Mouse (Mus musculus) spleen, adult 2 months (tissue): ENCODE measurements around the gene Stom.

Experiments used
- CTCF ChIP-seq: fragments of 200-500 bp; IDR thresholded peaks from 2 replicates; pipeline ENCODE4 v1.5.1; 2011; ENCODE audit warnings: mild to moderate bottlenecking, inconsistent platforms; ENCODE audit not compliant: insufficient read depth, insufficient read length, insufficient replicate concordance; ENCODE audit errors: extremely low read depth
- POLR2A ChIP-seq: fragments of 200-500 bp; IDR thresholded peaks from 2 replicates; pipeline ENCODE4 v1.6.1; 2011; ENCODE audit warnings: low read depth, low read length, inconsistent platforms

- no peak for TF ChIP-seq POLR2A
- no peak for TF ChIP-seq CTCF
Measured at GRCm38 (mm10) chr2:35269136-35269535, 67.6 kb downstream of the Stom start.
